Mouse (Mus musculus): Measurements from ENCODE around the gene Hist1h2ac. TPM values are rescaled to one million over a fixed set of nuclear protein-coding genes. Genes with fewer than 3 reads are reported as not detected.

The Hist1h2ac gene
- polyA plus RNA-seq, 1 experiment from 2014 or later = 1.7 TPM

GRCm38 (mm10) chr13:23717176-23717575, 33.4 kb upstream of the Hist1h2ac start:
- H3K27ac ChIP-seq (ENCODE audit: low read length) = no peak overlapping the region
- H3K4me1 ChIP-seq (ENCODE audit: control insufficient read depth, insufficient read depth, low read length) = no peaks in the 10 kb centered on the region
- no peak overlapping the region for H3K4me3 ChIP-seq (replicated peaks; ENCODE audit: low read length)
- H3K27me3 ChIP-seq (ENCODE audit: control insufficient read depth, insufficient read depth, low read length) = no peaks in the 10 kb centered on the region
- WGBS = 46% methylated on average over 11 of the region's 11 CpGs
- no peaks in the 10 kb centered on the region for H3K9me3 ChIP-seq (replicated peaks; ENCODE audit: control insufficient read depth, low read length)
- H3K9ac ChIP-seq (ENCODE audit: low read length) = no peak overlapping the region
- no peak for ATAC-seq (ENCODE audit: insufficient read depth, low FRiP score)
- H3K36me3 ChIP-seq (ENCODE audit: control insufficient read depth, insufficient read depth, low read length) = no peaks in the 10 kb centered on the region
- H3K4me2 ChIP-seq (ENCODE audit: low read depth, low read length) = no peak overlapping the region

GRCm38 (mm10) chr13:23716261-23717042, 32.7 kb upstream of the Hist1h2ac start:
- no peak overlapping the region for H3K27ac ChIP-seq (ENCODE audit: low read length)
- no peaks in the 10 kb centered on the region for H3K4me1 ChIP-seq (ENCODE audit: control insufficient read depth, insufficient read depth, low read length)
- H3K4me2 ChIP-seq (ENCODE audit: low read depth, low read length) = no peak overlapping the region
- 78% methylated on average over 5 of the region's 5 CpGs for WGBS
- no peaks in the 10 kb centered on the region for H3K36me3 ChIP-seq (ENCODE audit: control insufficient read depth, insufficient read depth, low read length)
- no peaks in the 10 kb centered on the region for H3K9me3 ChIP-seq (replicated peaks; ENCODE audit: control insufficient read depth, low read length)
- no peak overlapping the region for H3K9ac ChIP-seq (ENCODE audit: low read length)
- H3K4me3 ChIP-seq (replicated peaks; ENCODE audit: low read length) = no peak overlapping the region
- no peaks in the 10 kb centered on the region for H3K27me3 ChIP-seq (ENCODE audit: control insufficient read depth, insufficient read depth, low read length)
- ATAC-seq (ENCODE audit: insufficient read depth, low FRiP score) = no peak

- peak within 1 kb of the TSS; percentile 53 for H3K4me3 ChIP-seq (replicated peaks; ENCODE audit: low read length)
- H3K36me3 ChIP-seq (ENCODE audit: control insufficient read depth, insufficient read depth, low read length) = no peaks in the 10 kb centered on the region
- peaks cover 6% of the 10 kb centered on the region for H3K4me1 ChIP-seq (ENCODE audit: control insufficient read depth, insufficient read depth, low read length)
- no peak within 1 kb of the TSS; the same call in 1 of the 2 replicates for H3K27ac ChIP-seq (ENCODE audit: low read length)
- peak within 1 kb of the TSS; percentile 88 for H3K4me2 ChIP-seq (ENCODE audit: low read depth, low read length)
- 2% methylated on average over 17 of the region's 17 CpGs for WGBS
- peak; percentile 56 for ATAC-seq (ENCODE audit: insufficient read depth, low FRiP score)
- no peaks in the 10 kb centered on the region for H3K9me3 ChIP-seq (replicated peaks; ENCODE audit: control insufficient read depth, low read length)
- H3K27me3 ChIP-seq (ENCODE audit: control insufficient read depth, insufficient read depth, low read length) = no peaks in the 10 kb centered on the region
- H3K9ac ChIP-seq (ENCODE audit: low read length) = peak within 1 kb of the TSS; percentile 82
Observed at GRCm38 (mm10) chr13:23710374-23711089, 26.8 kb upstream of the Hist1h2ac start, which contains the start of gene Hfe. Gene Hfe (minus strand): TSS chr13:23710854.

- Histone ChIP-seq H3K27ac (ENCODE audit: low read length) (no peak overlapping the region), H3K4me1 (ENCODE audit: control insufficient read depth, insufficient read depth, low read length) (peaks cover 6% of the 10 kb centered on the region), H3K4me3 (replicated peaks; ENCODE audit: low read length) (peak overlapping the region; percentile 53), H3K36me3 (ENCODE audit: control insufficient read depth, insufficient read depth, low read length) (no peaks in the 10 kb centered on the region), H3K9me3 (replicated peaks; ENCODE audit: control insufficient read depth, low read length) (no peaks in the 10 kb centered on the region), H3K27me3 (ENCODE audit: control insufficient read depth, insufficient read depth, low read length) (no peaks in the 10 kb centered on the region), H3K4me2 (ENCODE audit: low read depth, low read length) (peak overlapping the region; percentile 88), H3K9ac (ENCODE audit: low read length) (peak overlapping the region; percentile 82)
- no peak for ATAC-seq (ENCODE audit: insufficient read depth, low FRiP score)
- 29% methylated on average over 15 of the region's 15 CpGs for WGBS
Observed at GRCm38 (mm10) chr13:23709714-23710373, 26.1 kb upstream of the Hist1h2ac start.

GRCm38 (mm10) chr13:23708654-23709053, 24.9 kb upstream of the Hist1h2ac start:
- WGBS = 67% methylated on average over 4 of the region's 4 CpGs
- Histone ChIP-seq H3K9ac (ENCODE audit: low read length) (no peak overlapping the region), H3K9me3 (replicated peaks; ENCODE audit: control insufficient read depth, low read length) (no peaks in the 10 kb centered on the region), H3K4me1 (ENCODE audit: control insufficient read depth, insufficient read depth, low read length) (peaks cover 6% of the 10 kb centered on the region), H3K27ac (ENCODE audit: low read length) (no peak overlapping the region), H3K4me2 (ENCODE audit: low read depth, low read length) (no peak overlapping the region), H3K36me3 (ENCODE audit: control insufficient read depth, insufficient read depth, low read length) (no peaks in the 10 kb centered on the region), H3K4me3 (replicated peaks; ENCODE audit: low read length) (no peak overlapping the region), H3K27me3 (ENCODE audit: control insufficient read depth, insufficient read depth, low read length) (no peaks in the 10 kb centered on the region)
- no peak for ATAC-seq (ENCODE audit: insufficient read depth, low FRiP score)

- ATAC-seq (ENCODE audit: insufficient read depth, low FRiP score) = no peak
- H3K4me2 ChIP-seq (ENCODE audit: low read depth, low read length) = no peak overlapping the region
- WGBS = 78% methylated on average over 4 of the region's 4 CpGs
- H3K4me1 ChIP-seq (ENCODE audit: control insufficient read depth, insufficient read depth, low read length) = peaks cover 6% of the 10 kb centered on the region
- H3K4me3 ChIP-seq (replicated peaks; ENCODE audit: low read length) = no peak overlapping the region
- no peaks in the 10 kb centered on the region for H3K27me3 ChIP-seq (ENCODE audit: control insufficient read depth, insufficient read depth, low read length)
- H3K9ac ChIP-seq (ENCODE audit: low read length) = no peak overlapping the region
- no peak overlapping the region for H3K27ac ChIP-seq (ENCODE audit: low read length)
- H3K9me3 ChIP-seq (replicated peaks; ENCODE audit: control insufficient read depth, low read length) = no peaks in the 10 kb centered on the region
- no peaks in the 10 kb centered on the region for H3K36me3 ChIP-seq (ENCODE audit: control insufficient read depth, insufficient read depth, low read length)
Observed at GRCm38 (mm10) chr13:23708041-23708440, 24.3 kb upstream of the Hist1h2ac start.

- no peak for ATAC-seq (ENCODE audit: insufficient read depth, low FRiP score)
- H3K27ac ChIP-seq (ENCODE audit: low read length) = no peak overlapping the region
- no peaks in the 10 kb centered on the region for H3K9me3 ChIP-seq (replicated peaks; ENCODE audit: control insufficient read depth, low read length)
- no peaks in the 10 kb centered on the region for H3K36me3 ChIP-seq (ENCODE audit: control insufficient read depth, insufficient read depth, low read length)
- no peak overlapping the region for H3K4me2 ChIP-seq (ENCODE audit: low read depth, low read length)
- 93% methylated on average over 12 of the region's 12 CpGs for WGBS
- H3K9ac ChIP-seq (ENCODE audit: low read length) = no peak overlapping the region
- peaks cover 6% of the 10 kb centered on the region for H3K4me1 ChIP-seq (ENCODE audit: control insufficient read depth, insufficient read depth, low read length)
- no peak overlapping the region for H3K4me3 ChIP-seq (replicated peaks; ENCODE audit: low read length)
- no peaks in the 10 kb centered on the region for H3K27me3 ChIP-seq (ENCODE audit: control insufficient read depth, insufficient read depth, low read length)
Observed at GRCm38 (mm10) chr13:23706771-23707170, 23.0 kb upstream of the Hist1h2ac start.

GRCm38 (mm10) chr13:23705751-23706356, 22.1 kb upstream of the Hist1h2ac start:
- ATAC-seq (ENCODE audit: insufficient read depth, low FRiP score) = no peak
- WGBS = 93% methylated on average over 7 of the region's 7 CpGs
- no peaks in the 10 kb centered on the region for H3K36me3 ChIP-seq (ENCODE audit: control insufficient read depth, insufficient read depth, low read length)
- no peak overlapping the region for H3K27ac ChIP-seq (ENCODE audit: low read length)
- H3K9ac ChIP-seq (ENCODE audit: low read length) = no peak overlapping the region
- H3K27me3 ChIP-seq (ENCODE audit: control insufficient read depth, insufficient read depth, low read length) = no peaks in the 10 kb centered on the region
- no peaks in the 10 kb centered on the region for H3K9me3 ChIP-seq (replicated peaks; ENCODE audit: control insufficient read depth, low read length)
- H3K4me2 ChIP-seq (ENCODE audit: low read depth, low read length) = no peak overlapping the region
- H3K4me1 ChIP-seq (ENCODE audit: control insufficient read depth, insufficient read depth, low read length) = peaks cover 9% of the 10 kb centered on the region
- H3K4me3 ChIP-seq (replicated peaks; ENCODE audit: low read length) = no peak overlapping the region

Data from stomach, embryonic 16.5 days (tissue).